Mouse (Mus musculus): ENCODE measurements around the gene Tbx5.

- TF ChIP-seq POLR2A (IDR thresholded peaks at IDR 0.05; ENCODE audit: insufficient read depth, low read depth, low read length) (no peak), CTCF (IDR thresholded peaks at IDR 0.05) (no peak), EP300 (IDR thresholded peaks at IDR 0.05; ENCODE audit: insufficient read depth, low read depth, low read length) (no peak)
Measured at GRCm38 (mm10) chr5:119827341-119827740, 5.1 kb upstream of the Tbx5 start.

All from heart, adult 2 months (tissue).